12 mouse cellular contexts compared by ENCODE assay signal in genomic region chr1:64035804-64036203, GRCm38 (mm10).
DNase-seq lines count a peak whose midpoint lies in the region; ATAC-seq and TF ChIP-seq lines count a peak whose summit lies in the region.
"Had no signal": no experiment of that assay in that cellular context is flagged by ENCODE, and none has a peak within 500 bp of the region (broad histone marks: within the 10 kb centered on the region; RNA-seq: fewer than 3 reads in every experiment).

No protein-coding gene starts in this region.

- H3K36me3 ChIP-seq in heart, embryonic 12.5 days: peaks cover 31% of the 10 kb centered on the region
- H3K36me3 ChIP-seq in kidney, postnatal 0 days (ENCODE audit: insufficient read depth, low read length): peaks cover 5% of the 10 kb centered on the region
- peaks cover 18% of the 10 kb centered on the region for H3K36me3 ChIP-seq in forebrain, embryonic 12.5 days (replicated peaks)
- H3K36me3 ChIP-seq: liver, embryonic 15.5 days had no signal

- H3K4me3 ChIP-seq in heart, embryonic 12.5 days: no peak overlapping the region
- no peak overlapping the region for H3K4me3 ChIP-seq in kidney, postnatal 0 days (replicated peaks; ENCODE audit: low read depth, low read length)
- H3K4me3 ChIP-seq in forebrain, embryonic 12.5 days (replicated peaks): no peak overlapping the region
- H3K4me3 ChIP-seq: embryonic facial prominence, embryonic 13.5 days; liver, embryonic 15.5 days; midbrain, embryonic 12.5 days had no signal

- no peak overlapping the region for H3K9ac ChIP-seq in heart, embryonic 12.5 days
- H3K9ac ChIP-seq in kidney, postnatal 0 days (ENCODE audit: low read depth, low read length): no peak overlapping the region
- no peak overlapping the region for H3K9ac ChIP-seq in forebrain, embryonic 12.5 days
- H3K9ac ChIP-seq: embryonic facial prominence, embryonic 13.5 days; liver, embryonic 15.5 days; midbrain, embryonic 12.5 days had no signal

- H3K27ac ChIP-seq in heart, embryonic 12.5 days (ENCODE audit: poor library complexity, severe bottlenecking): peak overlapping the region; percentile 32; the same call in 1 of the 2 replicates
- 0 out of 2 replicates have a peak overlapping the region, but pooled peaks have one; percentile 26 for H3K27ac ChIP-seq in kidney, postnatal 0 days
- no peak overlapping the region for H3K27ac ChIP-seq in forebrain, embryonic 12.5 days
- H3K27ac ChIP-seq: embryonic facial prominence, embryonic 13.5 days; liver, embryonic 15.5 days; midbrain, embryonic 12.5 days had no signal

- peaks cover 48% of the 10 kb centered on the region for H3K4me1 ChIP-seq in heart, embryonic 12.5 days (replicated peaks)
- H3K4me1 ChIP-seq in kidney, postnatal 0 days (replicated peaks; ENCODE audit: insufficient read depth, low read length): 0 out of 2 replicates have a peak, but pooled peaks cover 6% of the 10 kb centered on the region
- peaks cover 31% of the 10 kb centered on the region for H3K4me1 ChIP-seq in forebrain, embryonic 12.5 days
- H3K4me1 ChIP-seq: embryonic facial prominence, embryonic 13.5 days had no signal

- no peak overlapping the region for H3K4me2 ChIP-seq in heart, embryonic 12.5 days
- H3K4me2 ChIP-seq in kidney, postnatal 0 days (ENCODE audit: low read length): no peak overlapping the region
- H3K4me2 ChIP-seq in forebrain, embryonic 12.5 days: no peak overlapping the region
- H3K4me2 ChIP-seq: embryonic facial prominence, embryonic 13.5 days; liver, embryonic 15.5 days; midbrain, embryonic 12.5 days had no signal

- ATAC-seq in heart, embryonic 12.5 days (ENCODE audit: insufficient number of reproducible peaks, low FRiP score): no peak
- no peak for ATAC-seq in kidney, postnatal 0 days (replicated peaks; ENCODE audit: low FRiP score, low read depth)
- ATAC-seq in granulocyte monocyte progenitor cell, adult 5-6 weeks (replicated peaks; ENCODE audit: poor library complexity, severe bottlenecking): peak; percentile 40
- no peak for ATAC-seq in forebrain, embryonic 12.5 days (ENCODE audit: low FRiP score)

- H3K9me3 ChIP-seq in heart, embryonic 12.5 days (replicated peaks): no peaks in the 10 kb centered on the region
- no peaks in the 10 kb centered on the region for H3K9me3 ChIP-seq in kidney, postnatal 0 days (replicated peaks; ENCODE audit: low read length)
- no peaks in the 10 kb centered on the region for H3K9me3 ChIP-seq in forebrain, embryonic 12.5 days
- H3K9me3 ChIP-seq: embryonic facial prominence, embryonic 13.5 days; liver, embryonic 15.5 days; midbrain, embryonic 12.5 days had no signal

- no peaks in the 10 kb centered on the region for H3K27me3 ChIP-seq in heart, embryonic 12.5 days (replicated peaks)
- no peaks in the 10 kb centered on the region for H3K27me3 ChIP-seq in kidney, postnatal 0 days (ENCODE audit: insufficient read depth, low read length)
- no peaks in the 10 kb centered on the region for H3K27me3 ChIP-seq in forebrain, embryonic 12.5 days
- H3K27me3 ChIP-seq: embryonic facial prominence, embryonic 13.5 days; liver, embryonic 15.5 days; midbrain, embryonic 12.5 days had no signal

- no peak for DNase-seq in heart, adult 8-10 months (ENCODE audit: low spot score)
- DNase-seq in kidney, postnatal 0 days (ENCODE audit: low spot score): peak; percentile 19
- no peak for DNase-seq in kidney, adult 11 months
- peak; percentile 39 for DNase-seq in lung, postnatal 25 days (ENCODE audit: low spot score)
- no peak for DNase-seq in frontal cortex, postnatal 36 days (ENCODE audit: low spot score in 2 of 2)
- DNase-seq: B cell, adult 2 months had no signal

- 56% methylated on average over 7 of the region's 7 CpGs for WGBS in heart, embryonic 12.5 days
- WGBS in kidney, postnatal 0 days: 48% methylated on average over 7 of the region's 7 CpGs
- 80% methylated on average over 7 of the region's 7 CpGs for WGBS in forebrain, embryonic 12.5 days

- TF ChIP-seq CTCF in kidney, postnatal 0 days (IDR thresholded peaks at IDR 0.05; ENCODE audit: low read depth): no peak

Comparison
In these comparisons a context has a peak if more than half of its experiments do, and no peak if none do; other contexts are left out.
1. DNase-seq: peak in kidney, postnatal 0 days (single experiment) and lung, postnatal 25 days (single experiment); none in heart, adult 8-10 months (single experiment), kidney, adult 11 months (single experiment) and frontal cortex, postnatal 36 days (0 of 2).